Mouse (Mus musculus): Measurements from ENCODE around the gene Abo. TPM values are rescaled to one million over a fixed set of nuclear protein-coding genes. Genes with fewer than 3 reads are reported as not detected.

Abo gene
- total and polyA plus RNA-seq, 3 experiments = not detected

DNA sequence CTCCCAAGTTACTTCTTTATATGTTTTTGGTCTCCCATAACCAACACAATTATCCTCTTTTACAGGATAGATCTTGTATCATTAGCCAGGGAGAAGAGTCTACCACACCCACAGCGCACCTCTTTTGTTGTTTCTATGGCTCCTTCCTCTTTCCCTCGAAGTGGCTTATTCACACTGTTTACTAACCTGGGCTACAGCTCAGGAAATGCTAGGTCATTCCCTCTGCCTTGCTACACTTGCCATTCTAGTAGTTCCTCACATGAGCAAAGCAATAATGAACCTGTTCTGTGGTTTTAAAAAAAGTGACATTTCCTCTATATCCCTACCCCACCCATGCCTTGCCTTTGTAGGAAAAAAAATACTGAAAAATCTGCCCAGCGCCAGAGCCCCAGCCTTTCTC, 1.9 kb downstream of the Abo start:
- TF ChIP-seq KAT2A (conservative IDR thresholded peaks at IDR 0.05; ENCODE audit: low read depth, low read length) (no peak), NRF1 (IDR thresholded peaks at IDR 0.05; ENCODE audit: insufficient read depth, low read depth, low read length, poor library complexity, severe bottlenecking) (no peak), ZKSCAN1 (IDR thresholded peaks at IDR 0.05; ENCODE audit: low read depth, low read length) (no peak), GATA1 (IDR thresholded peaks at IDR 0.05; ENCODE audit: low read depth, low read length) (no peak), SIN3A (IDR thresholded peaks at IDR 0.05; ENCODE audit: low read length) (no peak), GABPA (IDR thresholded peaks at IDR 0.05; ENCODE audit: low read depth, low read length) (no peak), RAD21 (IDR thresholded peaks at IDR 0.05; ENCODE audit: low read depth, low read length) (no peak), ETS1 (IDR thresholded peaks at IDR 0.05; ENCODE audit: low read depth, low read length) (no peak), ZNF384 (IDR thresholded peaks at IDR 0.05; ENCODE audit: low read depth, low read length) (no peak), MXI1 (IDR thresholded peaks at IDR 0.05; ENCODE audit: low read depth, low read length) (no peak), UBTF (IDR thresholded peaks at IDR 0.05; ENCODE audit: borderline replicate concordance, insufficient read depth, low read depth, low read length) (no peak), RCOR1 (IDR thresholded peaks at IDR 0.05; ENCODE audit: low read depth, low read length) (no peak), NELFE (IDR thresholded peaks at IDR 0.05; ENCODE audit: low read depth, low read length) (no peak), E2F4 (IDR thresholded peaks at IDR 0.05; ENCODE audit: borderline replicate concordance, low read depth, low read length) (no peak), CHD2 (IDR thresholded peaks at IDR 0.05; ENCODE audit: low read length) (no peak), TAL1 (IDR thresholded peaks at IDR 0.05; ENCODE audit: low read length) (no peak), EP300 (IDR thresholded peaks at IDR 0.05; ENCODE audit: low read depth in 1 of 2, low read length in 2 of 2) (no peak), POLR2AphosphoS2 (IDR thresholded peaks at IDR 0.05; ENCODE audit: low read length) (no peak)

DNA sequence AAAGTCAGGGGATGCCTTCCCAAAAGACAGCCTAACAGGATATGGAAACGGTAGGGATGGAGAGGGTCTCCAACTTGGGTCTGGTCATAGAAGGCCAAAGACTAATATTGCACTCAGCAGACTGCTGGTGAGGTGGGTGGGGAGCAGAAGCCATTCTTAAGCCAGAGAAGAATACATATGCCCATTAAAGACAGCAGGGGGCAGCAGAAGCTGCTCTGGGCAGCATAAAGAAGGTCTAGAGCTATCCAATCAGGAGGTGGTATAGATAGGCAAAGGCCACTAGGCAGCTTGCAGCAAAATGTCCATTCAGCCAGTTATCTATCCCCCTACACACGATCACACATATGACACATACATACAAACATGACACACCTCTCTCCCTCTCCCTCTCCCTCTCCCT, 17.1 kb downstream of the Abo start:
- no peak overlapping the region for H3K27ac ChIP-seq (ENCODE audit: control insufficient read depth, low read depth, low read length)
- H3K9me3 ChIP-seq (replicated peaks; ENCODE audit: insufficient read depth, low read length) = no peaks in the 10 kb centered on the region
- peaks cover 5 to 12% of the 10 kb centered on the region in 2 experiments for H3K27me3 ChIP-seq (ENCODE audit: control insufficient read depth in 1 of 2, insufficient read depth in 2 of 2, low read length in 2 of 2)
- peak; percentile 62 for DNase-seq (ENCODE audit: low read depth, low spot score)
- no peaks in the 10 kb centered on the region for H3K36me3 ChIP-seq (ENCODE audit: control insufficient read depth in 1 of 2, insufficient read depth in 2 of 2, low read length in 2 of 2)
- H3K79me2 ChIP-seq (ENCODE audit: control insufficient read depth, insufficient read depth, low read length, poor library complexity) = no peaks in the 10 kb centered on the region
- no peak overlapping the region for H3K9ac ChIP-seq (ENCODE audit: control insufficient read depth, low read depth, low read length, poor library complexity, severe bottlenecking)
- H3K4me1 ChIP-seq (ENCODE audit: control insufficient read depth in 1 of 2, insufficient read depth in 2 of 2, low read length in 2 of 2) = no peaks in the 10 kb centered on the region
- no peak overlapping the region for H3K4me3 ChIP-seq (ENCODE audit: control insufficient read depth in 1 of 2, insufficient read depth in 1 of 2, low read depth in 2 of 2, low read length in 2 of 2)
- TF ChIP-seq MYB (IDR thresholded peaks at IDR 0.05; ENCODE audit: low read depth, low read length) (no peak), SMC3 (IDR thresholded peaks at IDR 0.05; ENCODE audit: low read depth, low read length) (peak; percentile 88), POLR2A (IDR thresholded peaks at IDR 0.05; ENCODE audit: control insufficient read depth in 1 of 2, insufficient read depth in 1 of 2, low read depth in 1 of 2, low read length in 2 of 2, poor library complexity in 1 of 2) (no peak), JUND (IDR thresholded peaks at IDR 0.05; ENCODE audit: low read depth, low read length) (no peak), NRF1 (IDR thresholded peaks at IDR 0.05; ENCODE audit: insufficient read depth, low read depth, low read length, poor library complexity, severe bottlenecking) (no peak), POLR2AphosphoS2 (IDR thresholded peaks at IDR 0.05; ENCODE audit: low read length) (no peak), TAL1 (IDR thresholded peaks at IDR 0.05; ENCODE audit: low read length) (no peak), HCFC1 (IDR thresholded peaks at IDR 0.05; ENCODE audit: low read depth, low read length) (no peak), EP300 (IDR thresholded peaks at IDR 0.05; ENCODE audit: low read depth in 1 of 2, low read length in 2 of 2) (no peak), TCF12 (IDR thresholded peaks at IDR 0.05; ENCODE audit: low read depth, low read length) (no peak), ELF1 (IDR thresholded peaks at IDR 0.05; ENCODE audit: low read depth, low read length) (no peak), USF1 (IDR thresholded peaks at IDR 0.05; ENCODE audit: low read depth, low read length) (no peak), RAD21 (IDR thresholded peaks at IDR 0.05; ENCODE audit: low read depth, low read length) (peak; percentile 76), ZC3H11A (IDR thresholded peaks at IDR 0.05; ENCODE audit: low read depth, low read length) (peak; percentile 66), UBTF (IDR thresholded peaks at IDR 0.05; ENCODE audit: borderline replicate concordance, insufficient read depth, low read depth, low read length) (no peak), RCOR1 (IDR thresholded peaks at IDR 0.05; ENCODE audit: low read depth, low read length) (no peak), MAFK (IDR thresholded peaks at IDR 0.05; ENCODE audit: borderline replicate concordance, low read depth, low read length) (no peak), MEF2A (IDR thresholded peaks at IDR 0.05; ENCODE audit: extremely low read depth, insufficient replicate concordance, low read depth, low read length, poor library complexity, severe bottlenecking) (no peak), CTCF (IDR thresholded peaks at IDR 0.05 in 2 of 3, conservative IDR thresholded peaks at IDR 0.05 in 1 of 3; ENCODE audit: control insufficient read depth in 1 of 3, insufficient read depth in 1 of 3, low read depth in 2 of 3, low read length in 3 of 3, poor library complexity in 1 of 3, severe bottlenecking in 1 of 3) (peak; percentile 57 to 84 (median 65)), ZMIZ1 (IDR thresholded peaks at IDR 0.05; ENCODE audit: low read depth, low read length) (no peak), SIN3A (IDR thresholded peaks at IDR 0.05; ENCODE audit: low read length) (no peak)

More for the DNA sequence above, 1.9 kb downstream of the Abo start:
- H3K36me3 ChIP-seq (ENCODE audit: control insufficient read depth in 1 of 2, insufficient read depth in 2 of 2, low read length in 2 of 2) = no peaks in the 10 kb centered on the region
- no peaks in the 10 kb centered on the region for H3K79me2 ChIP-seq (ENCODE audit: control insufficient read depth, insufficient read depth, low read length, poor library complexity)
- peaks cover 4 to 5% of the 10 kb centered on the region in 2 experiments; a peak in 3 of 4 replicates for H3K27me3 ChIP-seq (ENCODE audit: control insufficient read depth in 1 of 2, insufficient read depth in 2 of 2, low read length in 2 of 2)
- H3K9me3 ChIP-seq (replicated peaks; ENCODE audit: insufficient read depth, low read length) = no peaks in the 10 kb centered on the region
- no peak overlapping the region for H3K4me3 ChIP-seq (ENCODE audit: control insufficient read depth in 1 of 2, insufficient read depth in 1 of 2, low read depth in 2 of 2, low read length in 2 of 2)
- no peak overlapping the region for H3K9ac ChIP-seq (ENCODE audit: control insufficient read depth, low read depth, low read length, poor library complexity, severe bottlenecking)
- H3K27ac ChIP-seq (ENCODE audit: control insufficient read depth, low read depth, low read length) = no peak overlapping the region
- no peaks in the 10 kb centered on the region for H3K4me1 ChIP-seq (ENCODE audit: control insufficient read depth in 1 of 2, insufficient read depth in 2 of 2, low read length in 2 of 2)
- peak; percentile 10 for DNase-seq (ENCODE audit: low read depth, low spot score)
